ENCODE assay signal across 17 mouse cellular contexts in genomic region chr15:82170437-82171377, GRCm38 (mm10). TPM values are rescaled to one million over a fixed set of nuclear protein-coding genes. Genes with fewer than 3 reads are reported as not detected.
A peak's percentile ranks its signal among the peaks of the same experiment; 100 is the strongest.
DNase-seq lines count a peak whose midpoint lies in the region; ATAC-seq lines count a peak whose summit lies in the region.
"Had no signal": no experiment of that assay in that cellular context is flagged by ENCODE, and none has a peak within 500 bp of the region (broad histone marks: within the 10 kb centered on the region; RNA-seq: fewer than 3 reads in every experiment).

No protein-coding gene starts in this region.

- ATAC-seq in heart, embryonic 13.5 days (ENCODE audit: extremely low read depth, insufficient number of reproducible peaks, low FRiP score, low TSS enrichment), result no peak
- ATAC-seq in intestine, embryonic 14.5 days (replicated peaks; ENCODE audit: low FRiP score, low TSS enrichment, low read depth), result peak; percentile 48
- ATAC-seq in activated CD4-positive, CD25-positive, alpha-beta regulatory T cell, adult 4 months, result no peak
- ATAC-seq: midbrain, embryonic 16.5 days had no signal

- no peak overlapping the region for H3K4me3 ChIP-seq in heart, embryonic 13.5 days
- H3K4me3 ChIP-seq in intestine, embryonic 14.5 days (ENCODE audit: low read depth, low read length), result no peak overlapping the region
- H3K4me3 ChIP-seq: erythroblast, embryonic 14.5 days; layer of hippocampus, adult 2 months had no signal

- 72% methylated on average over 36 of the region's 36 CpGs for WGBS in heart, embryonic 13.5 days
- 78% methylated on average over 36 of the region's 36 CpGs for WGBS in intestine, embryonic 14.5 days

- H3K4me1 ChIP-seq in heart, embryonic 13.5 days, result peaks cover 56% of the 10 kb centered on the region
- H3K4me1 ChIP-seq in intestine, embryonic 14.5 days (replicated peaks; ENCODE audit: control insufficient read depth, insufficient read depth, low read length), result peaks cover 20% of the 10 kb centered on the region

- peak overlapping the region; percentile 77 for H3K27ac ChIP-seq in heart, embryonic 13.5 days (replicated peaks)
- H3K27ac ChIP-seq in intestine, embryonic 14.5 days (ENCODE audit: low read depth), result no peak overlapping the region; the same call in 1 of the 2 replicates
- H3K27ac ChIP-seq: layer of hippocampus, adult 2 months had no signal

- H3K4me2 ChIP-seq in heart, embryonic 13.5 days, result peak overlapping the region; percentile 24
- H3K4me2 ChIP-seq in intestine, embryonic 14.5 days (ENCODE audit: low read length), result no peak overlapping the region

- H3K9ac ChIP-seq in heart, embryonic 13.5 days, result no peak overlapping the region
- no peak overlapping the region for H3K9ac ChIP-seq in intestine, embryonic 14.5 days (ENCODE audit: low read length)

- no peaks in the 10 kb centered on the region for H3K9me3 ChIP-seq in heart, embryonic 13.5 days
- no peaks in the 10 kb centered on the region for H3K9me3 ChIP-seq in intestine, embryonic 14.5 days (ENCODE audit: control insufficient read depth, low read length)
- H3K9me3 ChIP-seq: G1E had no signal

- H3K36me3 ChIP-seq in heart, embryonic 13.5 days, result peaks cover 57% of the 10 kb centered on the region
- peaks cover 60% of the 10 kb centered on the region for H3K36me3 ChIP-seq in intestine, embryonic 14.5 days (ENCODE audit: control insufficient read depth, insufficient read depth, low read length)

- no peak for DNase-seq in heart, postnatal 4 days
- peak; percentile 35 for DNase-seq in ZHBTc4 (ENCODE audit: low read depth, low spot score)
- peak; percentile 76 for DNase-seq in cerebellum, adult 9-11 months
- DNase-seq in intestine, embryonic 14.5 days (ENCODE audit: low spot score), result no peak
- no peak for DNase-seq in kidney, adult 9 months
- no peak for DNase-seq in left cerebral cortex, adult 9 months (ENCODE audit: low spot score in 2 of 2)
- DNase-seq: adrenal gland, postnatal 14 days; gastrocnemius, postnatal 14 days; kidney, adult 18-20 months; liver; lung, adult 2 months had no signal

- no peaks in the 10 kb centered on the region for H3K27me3 ChIP-seq in heart, embryonic 13.5 days (replicated peaks)
- H3K27me3 ChIP-seq in intestine, embryonic 14.5 days (replicated peaks; ENCODE audit: control insufficient read depth, insufficient read depth, low read length), result no peaks in the 10 kb centered on the region

RNA-seq across cellular contexts. Expression of gene Srebf2, which starts 23.7 kb away (rescaled TPM):
- polyA plus RNA-seq in heart, embryonic 13.5 days (2015; fragmentation: Nextera tagmentation; extraction: Ambion mirVana), result 89.4 and 92.6 TPM in 2 replicates
- 10 to 100 TPM; 79.0 to 84.5 TPM for total RNA-seq in heart, postnatal 4 days (2021)
- polyA plus RNA-seq in intestine, embryonic 14.5 days (2014; fragmentation: Nextera tagmentation; extraction: Ambion mirVana), result 136 and 144 TPM in 2 replicates
- polyA plus RNA-seq in activated CD4-positive, CD25-positive, alpha-beta regulatory T cell, adult 4 months (2017; shearing (Covaris generic)), result 10 to 100 TPM; 32.6 to 51.4 TPM

RNA-seq across cellular contexts. Expression of gene Shisa8, which starts 41.9 kb away (rescaled TPM):
- 0.17 and 0.21 TPM in 2 replicates for polyA plus RNA-seq in heart, embryonic 13.5 days (2015; fragmentation: Nextera tagmentation; extraction: Ambion mirVana)
- total RNA-seq in heart, postnatal 4 days (2021), result under 1 TPM; 0.52 to 0.95 TPM
- polyA plus RNA-seq in intestine, embryonic 14.5 days (2014; fragmentation: Nextera tagmentation; extraction: Ambion mirVana), result 0.15 TPM in 2 replicates
- not detected for polyA plus RNA-seq in activated CD4-positive, CD25-positive, alpha-beta regulatory T cell, adult 4 months (2017; shearing (Covaris generic))
- polyA plus RNA-seq: G1E had no signal

RNA-seq across cellular contexts. Expression of gene Ccdc134, which starts 43.0 kb away (rescaled TPM):
- 9.0 and 9.6 TPM in 2 replicates for polyA plus RNA-seq in heart, embryonic 13.5 days (2015; fragmentation: Nextera tagmentation; extraction: Ambion mirVana)
- total RNA-seq in heart, postnatal 4 days (2021), result 1 to 10 TPM; 6.1 to 8.3 TPM
- polyA plus RNA-seq in intestine, embryonic 14.5 days (2014; fragmentation: Nextera tagmentation; extraction: Ambion mirVana), result 14.2 and 15.3 TPM in 2 replicates
- 10 to 100 TPM; 23.4 to 28.1 TPM for polyA plus RNA-seq in activated CD4-positive, CD25-positive, alpha-beta regulatory T cell, adult 4 months (2017; shearing (Covaris generic))

RNA-seq across cellular contexts. Expression of gene Tnfrsf13c, which starts 53.5 kb away (rescaled TPM):
- 0.15 TPM in 1 of 2 replicates, not detected in the other for polyA plus RNA-seq in heart, embryonic 13.5 days (2015; fragmentation: Nextera tagmentation; extraction: Ambion mirVana)
- total RNA-seq in heart, postnatal 4 days (2021), result under 1 TPM; 0.36 to 0.41 TPM
- 0.11 and 0.15 TPM in 2 replicates for polyA plus RNA-seq in intestine, embryonic 14.5 days (2014; fragmentation: Nextera tagmentation; extraction: Ambion mirVana)
- 10 to 100 TPM in 1 of 2 experiments, 1 to 10 TPM in 1; 2.5 to 10.9 TPM for polyA plus RNA-seq in activated CD4-positive, CD25-positive, alpha-beta regulatory T cell, adult 4 months (2017; shearing (Covaris generic))
- total RNA-seq: gastrocnemius, postnatal 14 days had no signal

Comparison
In these comparisons a context has a peak if more than half of its experiments do, and no peak if none do; other contexts are left out.
1. DNase-seq: peak in ZHBTc4 (single experiment) and cerebellum, adult 9-11 months (single experiment); none in heart, postnatal 4 days (single experiment), intestine, embryonic 14.5 days (single experiment), kidney, adult 9 months (single experiment) and left cerebral cortex, adult 9 months (0 of 2).